Mouse (Mus musculus) heart, adult 18-20 months (tissue): ENCODE data around the gene Trit1. TPM values are rescaled to one million over a fixed set of nuclear protein-coding genes. Genes with fewer than 3 reads are reported as not detected.

ENCODE experiments used
- total RNA-seq, 2 experiments: library from RNA; stranded (reverse); gene quantifications; 2 replicates each; pipeline ENCODE4 v1.2.3; 2021

The Trit1 gene
- total RNA-seq, 2 experiments from 2014 or later = 4.9 to 5.5 TPM

Other genes with a start within 250 kb of the Trit1 start
- 10 to 100 TPM; 43.0 to 44.9 TPM for gene Ppt1, start 180.4 kb upstream of the Trit1 start, total RNA-seq
- gene Cap1, start 130.5 kb upstream of the Trit1 start, total RNA-seq = 10 to 100 TPM; 46.3 to 52.7 TPM
- gene Mfsd2a, start 55.4 kb upstream of the Trit1 start, total RNA-seq = 1 to 10 TPM in 1 of 2 experiments, not detected in 1; 2.8 TPM
- gene Mycl, start 20.9 kb upstream of the Trit1 start, total RNA-seq = under 1 TPM; 0.25 to 0.87 TPM
- gene Bmp8b, start 88.6 kb downstream of the Trit1 start, total RNA-seq = not detected
- not detected for gene Oxct2b, start 99.7 kb downstream of the Trit1 start, total RNA-seq
- gene Ppie, start 123.4 kb downstream of the Trit1 start, total RNA-seq = 10 to 100 TPM; 21.1 to 26.5 TPM
- gene Hpcal4, start 166.6 kb downstream of the Trit1 start, total RNA-seq = under 1 TPM; 0.05 to 0.50 TPM
- gene Nt5c1a, start 184.9 kb downstream of the Trit1 start, total RNA-seq = 10 to 100 TPM; 50.8 to 64.1 TPM
- 10 to 100 TPM in 1 of 2 experiments, 1 to 10 TPM in 1; 8.9 to 11.2 TPM for gene Heyl, start 217.0 kb downstream of the Trit1 start, total RNA-seq
- 100 to 1,000 TPM; 336 to 356 TPM for gene Pabpc4, start 245.8 kb downstream of the Trit1 start, total RNA-seq